Mouse (Mus musculus): ENCODE results near the gene Slc18b1.
"Not testable (repeated sequence)": the region's sequence is repeated elsewhere in the genome, so short reads cannot be mapped to it uniquely, and the experiment has no call there.

Slc18b1 gene

GRCm38 (mm10) chr10:23796551-23797503, at the start of gene Slc18b1:
TSS of gene Slc18b1 (plus strand) at chr10:23796986.
- peak in 1 of 2 experiments; percentile 30 for DNase-seq (ENCODE audit: low spot score in 2 of 2)

- DNase-seq (ENCODE audit: low spot score in 2 of 2), result no peak
Observed at GRCm38 (mm10) chr10:23754166-23754565, 42.6 kb upstream of the Slc18b1 start.

- DNase-seq (ENCODE audit: low spot score in 2 of 2), result no peak
Observed at GRCm38 (mm10) chr10:23777288-23777945, 19.4 kb upstream of the Slc18b1 start.

DNA sequence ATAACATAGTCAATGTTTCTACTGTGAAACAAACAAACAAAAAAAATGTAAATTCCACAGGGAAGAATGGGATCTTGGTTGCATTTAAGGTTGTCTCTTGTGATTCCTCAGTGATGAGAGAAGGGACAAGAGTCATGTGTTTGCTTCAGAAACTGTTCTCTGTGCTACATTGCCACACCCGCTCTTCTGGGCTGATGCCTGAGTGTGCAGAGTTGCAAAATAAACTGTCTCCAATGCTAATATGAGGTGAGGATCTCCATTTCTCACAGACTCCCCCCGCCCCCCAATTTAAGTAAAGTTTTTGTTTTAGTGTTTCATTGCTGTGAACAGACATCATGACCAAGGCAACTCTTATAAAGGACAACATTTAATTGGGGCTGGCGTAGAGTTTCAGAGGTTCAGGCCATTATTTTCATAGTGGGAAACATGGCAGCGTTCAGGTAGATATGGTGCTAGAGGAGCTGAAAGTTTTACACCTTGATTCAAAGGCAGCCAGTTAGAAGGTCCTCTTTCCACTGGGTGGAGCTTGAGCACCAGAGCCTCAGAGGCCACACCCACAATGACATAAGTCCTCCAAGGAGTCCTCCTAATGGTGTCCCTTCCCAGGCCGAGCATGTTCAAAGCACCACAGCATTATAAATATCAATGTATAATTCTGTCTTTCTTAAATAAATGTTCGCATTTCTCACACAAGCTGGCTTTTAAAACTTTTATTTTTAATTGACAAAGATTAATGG, 16.1 kb upstream of the Slc18b1 start:
- DNase-seq (ENCODE audit: low spot score in 2 of 2), result no peak

GRCm38 (mm10) chr10:23781760-23782735, 14.7 kb upstream of the Slc18b1 start:
- no peak for DNase-seq (ENCODE audit: low spot score in 2 of 2)

GRCm38 (mm10) chr10:23782855-23783492, 13.8 kb upstream of the Slc18b1 start:
- DNase-seq (ENCODE audit: low spot score in 2 of 2), result no peak

- DNase-seq (ENCODE audit: low spot score in 2 of 2), result no peak
Observed at GRCm38 (mm10) chr10:23783493-23783884, 13.3 kb upstream of the Slc18b1 start.

GRCm38 (mm10) chr10:23784121-23784520, 12.7 kb upstream of the Slc18b1 start:
- no peak for DNase-seq (ENCODE audit: low spot score in 2 of 2)

- not testable (repeated sequence) for DNase-seq (ENCODE audit: low spot score in 2 of 2)
Observed at GRCm38 (mm10) chr10:23785599-23785998, 11.2 kb upstream of the Slc18b1 start.

DNA sequence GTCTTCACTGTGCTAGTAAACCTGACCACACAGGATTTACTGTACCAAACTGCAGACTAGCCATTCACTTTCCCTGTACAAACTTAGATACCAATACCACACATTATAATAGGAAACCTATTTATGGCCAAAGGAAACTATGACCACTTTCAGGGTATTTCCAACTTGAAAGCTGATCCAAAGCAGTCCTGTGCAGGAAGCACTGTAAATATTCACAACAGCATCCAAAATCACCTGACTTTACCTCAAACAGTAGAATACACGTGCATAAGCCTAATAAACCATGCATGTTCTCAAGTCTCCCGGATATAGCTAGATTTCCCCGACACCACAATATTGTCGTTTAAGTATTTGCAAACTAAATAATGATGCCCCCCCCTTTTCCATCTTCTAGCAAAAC, 10.7 kb upstream of the Slc18b1 start:
- no peak for DNase-seq (ENCODE audit: low spot score in 2 of 2)

GRCm38 (mm10) chr10:23786631-23787038, 10.2 kb upstream of the Slc18b1 start:
- peak in 1 of 2 experiments; percentile 22 for DNase-seq (ENCODE audit: low spot score in 2 of 2)

DNA sequence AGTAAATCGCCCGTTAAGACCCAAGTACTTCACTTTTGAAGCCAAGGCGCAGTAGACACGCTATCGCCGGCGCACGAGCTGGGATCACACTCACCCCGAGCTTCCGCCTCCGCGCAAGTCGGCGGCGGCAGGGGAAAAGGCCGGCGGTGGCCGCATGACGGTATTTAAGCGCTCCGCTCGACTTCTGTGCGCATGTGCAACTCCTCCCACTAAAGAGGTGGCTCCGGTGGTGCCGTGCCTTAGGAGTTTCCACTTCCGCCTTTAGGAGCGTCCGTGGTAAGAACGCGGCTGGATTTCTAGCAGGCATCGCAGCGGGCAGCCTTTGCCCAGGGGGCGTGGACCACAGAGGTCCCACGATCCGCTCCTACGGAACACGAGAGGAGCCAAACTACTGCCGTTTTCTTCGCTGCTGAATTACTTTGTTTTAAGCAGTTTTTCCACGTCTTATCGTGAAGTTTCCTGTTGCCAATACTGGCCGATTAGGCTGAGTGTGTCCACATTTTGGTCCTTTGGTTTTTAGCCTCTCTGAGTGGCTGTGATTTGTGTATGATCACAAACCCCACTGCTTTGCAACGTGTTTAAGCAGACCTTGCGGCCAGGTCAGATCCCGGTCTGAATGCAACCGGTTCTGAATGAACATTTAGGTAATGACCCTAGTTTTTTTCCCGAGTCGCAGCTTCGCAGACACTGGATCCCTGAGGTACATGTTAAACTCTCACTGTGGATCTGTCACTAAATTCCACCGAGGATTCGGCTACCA, 9.5 kb upstream of the Slc18b1 start, which contains the start of gene Rps12:
TSS of gene Rps12 (minus strand) at position 214 of the 760 bp plus-strand sequence.
- DNase-seq (ENCODE audit: low spot score in 2 of 2), result peak; percentile 97 to 99

- no peak for DNase-seq (ENCODE audit: low spot score in 2 of 2)
Observed at GRCm38 (mm10) chr10:23788056-23788600, 8.7 kb upstream of the Slc18b1 start.

- no peak for DNase-seq (ENCODE audit: low spot score in 2 of 2)
Observed at GRCm38 (mm10) chr10:23795871-23796520, 790 bp upstream of the Slc18b1 start.

DNA sequence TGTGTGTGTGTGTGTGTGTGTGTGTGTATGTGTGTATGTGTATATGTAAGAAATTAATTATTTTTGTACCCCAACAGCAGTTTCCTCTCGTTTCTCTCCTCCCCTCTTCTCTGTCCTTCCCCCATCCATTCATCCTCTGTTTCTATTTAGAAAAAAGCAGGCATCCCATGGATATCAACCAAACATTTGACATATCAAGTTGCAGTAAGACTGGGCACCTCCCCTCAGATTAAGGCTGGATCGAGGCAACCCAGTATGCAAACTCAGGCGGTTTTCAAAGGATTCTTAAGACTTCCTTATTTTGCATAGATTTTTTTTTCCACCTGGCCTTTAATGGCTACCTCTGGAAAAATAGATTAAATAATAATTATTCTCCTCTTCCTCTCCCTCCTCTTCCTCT, 820 bp downstream of the Slc18b1 start:
- no peak for DNase-seq (ENCODE audit: low spot score in 2 of 2)

DNA sequence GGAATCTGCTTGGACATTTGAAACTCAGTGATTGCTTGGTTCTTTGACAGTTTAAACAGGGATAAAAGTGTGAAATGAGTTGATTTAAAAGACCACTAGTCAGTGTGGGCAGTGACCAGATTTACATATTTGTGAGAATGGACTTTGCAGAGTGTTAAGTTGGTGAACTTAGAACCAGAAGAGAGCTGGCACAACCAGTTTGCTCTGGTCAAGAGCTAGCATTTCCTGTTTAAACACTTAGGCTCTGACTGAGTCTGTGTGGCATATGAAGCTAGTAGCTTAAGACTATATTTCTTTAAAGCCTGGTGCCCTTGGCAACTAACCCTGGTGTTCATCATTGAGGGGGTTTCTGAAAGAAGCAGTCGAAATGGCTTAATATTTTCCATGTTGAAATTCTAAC, 1.4 kb downstream of the Slc18b1 start:
- DNase-seq (ENCODE audit: low spot score in 2 of 2), result no peak

- DNase-seq (ENCODE audit: low spot score in 2 of 2), result no peak
Observed at GRCm38 (mm10) chr10:23799933-23800332, 3.1 kb downstream of the Slc18b1 start.

GRCm38 (mm10) chr10:23802911-23803310, 6.1 kb downstream of the Slc18b1 start:
- DNase-seq (ENCODE audit: low spot score in 2 of 2), result no peak

DNA sequence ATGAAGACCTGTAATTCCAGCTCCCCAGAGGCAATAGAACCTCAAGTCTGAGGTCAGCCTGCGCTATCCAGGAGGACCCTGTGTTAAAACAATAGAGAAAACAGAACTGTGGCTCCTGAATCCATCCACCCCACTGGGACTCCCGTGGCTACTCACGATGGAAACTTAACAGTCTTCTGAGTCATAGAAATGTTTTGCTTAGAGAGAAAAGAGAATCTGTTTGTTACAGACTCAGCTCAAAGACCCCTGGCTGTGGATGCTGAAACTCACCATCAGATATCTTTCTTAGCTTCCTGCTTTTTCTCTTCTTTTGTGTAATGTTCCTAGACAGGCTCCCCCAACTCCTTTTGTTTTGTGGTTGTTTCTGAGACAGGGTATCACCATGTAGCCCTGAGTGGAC, 7.9 kb downstream of the Slc18b1 start:
- no peak for DNase-seq (ENCODE audit: low spot score in 2 of 2)

Data from left cerebral cortex, adult 9 months (tissue).